Mouse (Mus musculus) adrenal gland, postnatal 25 days (tissue): ENCODE data around the gene Pcsk6. TPM values are rescaled to one million over a fixed set of nuclear protein-coding genes. Genes with fewer than 3 reads are reported as not detected.
"Not testable (repeated sequence)": the region's sequence is repeated elsewhere in the genome, so short reads cannot be mapped to it uniquely, and the experiment has no call there.

ENCODE experiments used
- DNase-seq: peaks from one replicate; pipeline ENCODE4 v3.0.0; 2021; ENCODE audit warnings: mixed read lengths
- long read RNA-seq: library from polyadenylated mRNA; stranded (forward); transcript quantifications from one replicate; pipeline ENCODE4 v2.0.0, GENCODE M21; 2021
- total RNA-seq: library from RNA; stranded (reverse); gene quantifications from 2 replicates; pipeline ENCODE4 v1.2.3, GENCODE M21; 2021

The Pcsk6 gene
- total RNA-seq, result 11.6 and 20.8 TPM in 2 replicates
- long read RNA-seq, full-length matches to known transcripts, result 15 of 38 reads
- long read RNA-seq, partial matches to known transcripts, result 21 of 38 reads
- long read RNA-seq, other reads (novel, unspliced or antisense), result 2 of 38 reads

- peak; percentile 51 for DNase-seq
Observed at GRCm38 (mm10) chr7:65861591-65862472, at the start of gene Pcsk6. Gene Pcsk6, plus strand, starts transcription at chr7:65861734.

- DNase-seq, result no peak
Observed at GRCm38 (mm10) chr7:65813611-65814212, 47.8 kb upstream of the Pcsk6 start.

- no peak for DNase-seq
Observed at GRCm38 (mm10) chr7:65817564-65817963, 44.0 kb upstream of the Pcsk6 start.

GRCm38 (mm10) chr7:65820391-65820790 is 41.1 kb upstream of the Pcsk6 start:
- no peak for DNase-seq

GRCm38 (mm10) chr7:65821901-65822300 is 39.6 kb upstream of the Pcsk6 start:
- DNase-seq, result not testable (repeated sequence)

- no peak for DNase-seq
Observed at GRCm38 (mm10) chr7:65822506-65823119, 38.9 kb upstream of the Pcsk6 start.

GRCm38 (mm10) chr7:65839756-65840155 is 21.8 kb upstream of the Pcsk6 start:
- DNase-seq, result no peak

GRCm38 (mm10) chr7:65843210-65843609 is 18.3 kb upstream of the Pcsk6 start:
- DNase-seq, result no peak

GRCm38 (mm10) chr7:65860981-65861380 is 553 bp upstream of the Pcsk6 start:
- DNase-seq, result no peak

GRCm38 (mm10) chr7:65862473-65863176 is 1.1 kb downstream of the Pcsk6 start:
- no peak for DNase-seq

GRCm38 (mm10) chr7:65869173-65869572 is 7.6 kb downstream of the Pcsk6 start:
- DNase-seq, result no peak

- DNase-seq, result no peak
Observed at GRCm38 (mm10) chr7:65869794-65870193, 8.3 kb downstream of the Pcsk6 start.

GRCm38 (mm10) chr7:65870227-65870626 is 8.7 kb downstream of the Pcsk6 start:
- DNase-seq, result no peak

- no peak for DNase-seq
Observed at GRCm38 (mm10) chr7:65870928-65871580, 9.5 kb downstream of the Pcsk6 start.

GRCm38 (mm10) chr7:65871851-65872250 is 10.3 kb downstream of the Pcsk6 start:
- DNase-seq, result no peak

GRCm38 (mm10) chr7:65873176-65873845 is 11.8 kb downstream of the Pcsk6 start:
- DNase-seq, result no peak

GRCm38 (mm10) chr7:65873902-65874301 is 12.4 kb downstream of the Pcsk6 start:
- DNase-seq, result no peak

- no peak for DNase-seq
Observed at GRCm38 (mm10) chr7:65876596-65876995, 15.1 kb downstream of the Pcsk6 start.

GRCm38 (mm10) chr7:65878234-65878633 is 16.7 kb downstream of the Pcsk6 start:
- no peak for DNase-seq

- DNase-seq, result peak; percentile 65
Observed at GRCm38 (mm10) chr7:65879330-65879729, 17.8 kb downstream of the Pcsk6 start.

GRCm38 (mm10) chr7:65880666-65881289 is 19.2 kb downstream of the Pcsk6 start:
- no peak for DNase-seq
